Mouse (Mus musculus) stomach, embryonic 16.5 days (tissue): Measurements from ENCODE around the gene Celsr3. TPM values are rescaled to one million over a fixed set of nuclear protein-coding genes. Genes with fewer than 3 reads are reported as not detected.

ENCODE experiments used
- ATAC-seq: fragments of 200-750 bp; cut with Nextera tagmentation; 2 replicates; pipeline ENCODE4 v1.8.0; 2017; ENCODE audit warnings: moderate number of reproducible peaks, moderate TSS enrichment; ENCODE audit not compliant: insufficient read depth, low FRiP score
- H3K27ac ChIP-seq: fragments of 300-500 bp; sonication (generic); 2 replicates; pipeline ENCODE4 v1.5.1; 2014; ENCODE audit warnings: low read length
- H3K27me3 ChIP-seq: fragments of 300-500 bp; sonication (generic); 2 replicates; pipeline ENCODE4 v1.6.1; 2014; ENCODE audit warnings: low read length, control low read depth, mixed read lengths; ENCODE audit not compliant: control insufficient read depth, insufficient read depth
- H3K36me3 ChIP-seq: fragments of 300-500 bp; sonication (generic); 2 replicates; pipeline ENCODE4 v1.6.1; 2014; ENCODE audit warnings: low read length; ENCODE audit not compliant: control insufficient read depth, insufficient read depth
- H3K4me1 ChIP-seq: fragments of 300-500 bp; sonication (generic); 2 replicates; pipeline ENCODE4 v1.6.1; 2014; ENCODE audit warnings: low read length, control low read depth, mixed read lengths; ENCODE audit not compliant: control insufficient read depth, insufficient read depth
- H3K4me2 ChIP-seq: fragments of 300-500 bp; sonication (generic); 2 replicates; pipeline ENCODE4 v1.6.1; 2014; ENCODE audit warnings: low read depth, low read length, mixed read lengths
- H3K4me3 ChIP-seq: fragments of 300-500 bp; sonication (generic); replicated peaks from 2 replicates; pipeline ENCODE4 v1.5.1; 2014; ENCODE audit warnings: mild to moderate bottlenecking, low read length
- H3K9ac ChIP-seq: fragments of 300-500 bp; sonication (generic); 2 replicates; pipeline ENCODE4 v1.6.1; 2014; ENCODE audit warnings: low read length
- H3K9me3 ChIP-seq: fragments of 300-500 bp; sonication (generic); replicated peaks from 2 replicates; pipeline ENCODE4 v1.6.1; 2016; ENCODE audit warnings: low read length, control low read depth; ENCODE audit not compliant: control insufficient read depth
- WGBS: fragments of 180-500 bp; shearing (Covaris S2); extraction: QIAGEN DNeasy Blood & Tissue Kit; methylation state at CpG from one replicate; pipeline ENCODE4 v1.1.7; 2014; 5-methylcytosine and 5-hydroxymethylcytosine counted together
- polyA plus RNA-seq: library from polyadenylated mRNA; unstranded; fragments of >200 nt; fragmentation: Nextera tagmentation; extraction: Ambion mirVana; gene quantifications from 2 replicates; pipeline ENCODE4 v1.2.1, GENCODE M21; 2015

Celsr3 gene
- polyA plus RNA-seq, 1 experiment from 2014 or later, result 1.0 TPM

GRCm38 (mm10) chr9:108786494-108786893, 39.6 kb upstream of the Celsr3 start:
- H3K4me2 ChIP-seq, result no peak overlapping the region
- H3K4me1 ChIP-seq, result peaks cover 36% of the 10 kb centered on the region
- no peaks in the 10 kb centered on the region for H3K36me3 ChIP-seq
- WGBS, result 85% methylated on average over 1 of the region's 1 CpGs
- H3K9me3 ChIP-seq, result no peaks in the 10 kb centered on the region
- H3K27me3 ChIP-seq, result no peaks in the 10 kb centered on the region
- H3K9ac ChIP-seq, result no peak overlapping the region
- ATAC-seq, result no peak
- no peak overlapping the region for H3K27ac ChIP-seq
- no peak overlapping the region for H3K4me3 ChIP-seq

GRCm38 (mm10) chr9:108787080-108787479, 39.0 kb upstream of the Celsr3 start:
- no peak for ATAC-seq
- Histone ChIP-seq H3K9ac (no peak overlapping the region), H3K27me3 (no peaks in the 10 kb centered on the region), H3K27ac (no peak overlapping the region), H3K4me1 (peaks cover 42% of the 10 kb centered on the region), H3K9me3 (no peaks in the 10 kb centered on the region), H3K36me3 (no peaks in the 10 kb centered on the region), H3K4me2 (no peak overlapping the region), H3K4me3 (no peak overlapping the region)
- 84% methylated on average over 2 of the region's 2 CpGs for WGBS

GRCm38 (mm10) chr9:108788713-108789112, 37.4 kb upstream of the Celsr3 start:
- Histone ChIP-seq H3K27ac (no peak overlapping the region), H3K9ac (0 out of 2 replicates have a peak overlapping the region, but pooled peaks have one; percentile 3), H3K27me3 (no peaks in the 10 kb centered on the region), H3K4me3 (no peak overlapping the region), H3K36me3 (no peaks in the 10 kb centered on the region), H3K9me3 (no peaks in the 10 kb centered on the region), H3K4me1 (peaks cover 39% of the 10 kb centered on the region), H3K4me2 (no peak overlapping the region)
- WGBS, result 53% methylated on average over 3 of the region's 3 CpGs
- ATAC-seq, result no peak

- no peak overlapping the region for H3K9ac ChIP-seq
- H3K9me3 ChIP-seq, result no peaks in the 10 kb centered on the region
- H3K27me3 ChIP-seq, result no peaks in the 10 kb centered on the region
- no peak overlapping the region for H3K4me2 ChIP-seq
- 72% methylated on average over 1 of the region's 1 CpGs for whole genome bisulfite sequencing
- no peak for ATAC-seq
- peaks cover 47% of the 10 kb centered on the region for H3K4me1 ChIP-seq
- H3K4me3 ChIP-seq, result no peak overlapping the region
- peaks cover 9% of the 10 kb centered on the region for H3K36me3 ChIP-seq
- H3K27ac ChIP-seq, result no peak overlapping the region
These were observed 33.8 kb upstream of the Celsr3 start for GRCm38 (mm10) chr9:108792307-108792706.

GRCm38 (mm10) chr9:108792730-108793129, 33.4 kb upstream of the Celsr3 start:
- H3K36me3 ChIP-seq, result peaks cover 13% of the 10 kb centered on the region
- H3K27ac ChIP-seq, result no peak overlapping the region
- 48% methylated on average over 3 of the region's 3 CpGs for WGBS
- no peak overlapping the region for H3K4me2 ChIP-seq
- peaks cover 44% of the 10 kb centered on the region for H3K4me1 ChIP-seq
- no peak overlapping the region for H3K9ac ChIP-seq
- no peak for ATAC-seq
- no peaks in the 10 kb centered on the region for H3K9me3 ChIP-seq
- H3K4me3 ChIP-seq, result no peak overlapping the region
- no peaks in the 10 kb centered on the region for H3K27me3 ChIP-seq

GRCm38 (mm10) chr9:108795281-108795680, 30.8 kb upstream of the Celsr3 start:
- Histone ChIP-seq H3K36me3 (peaks cover 24% of the 10 kb centered on the region), H3K4me3 (no peak overlapping the region), H3K4me2 (peak overlapping the region; percentile 40; the same call in 1 of the 2 replicates), H3K9me3 (no peaks in the 10 kb centered on the region), H3K27me3 (no peaks in the 10 kb centered on the region), H3K27ac (peak overlapping the region; percentile 46; the same call in 1 of the 2 replicates), H3K4me1 (peaks cover 42% of the 10 kb centered on the region), H3K9ac (no peak overlapping the region)
- ATAC-seq, result no peak
- 45% methylated on average over 2 of the region's 2 CpGs for WGBS

- WGBS, result 32% methylated on average over 11 of the region's 11 CpGs
- Histone ChIP-seq H3K9ac (peak overlapping the region; percentile 44; the same call in 1 of the 2 replicates), H3K4me1 (peaks cover 42% of the 10 kb centered on the region), H3K27ac (peak overlapping the region; percentile 83), H3K4me2 (peak overlapping the region; percentile 40), H3K4me3 (peak overlapping the region; percentile 12), H3K9me3 (no peaks in the 10 kb centered on the region), H3K27me3 (no peaks in the 10 kb centered on the region), H3K36me3 (peaks cover 25% of the 10 kb centered on the region)
- peak; percentile 92 for ATAC-seq
These were observed 30.4 kb upstream of the Celsr3 start for GRCm38 (mm10) chr9:108795762-108796161.

- Histone ChIP-seq H3K4me2 (peak overlapping the region; percentile 40), H3K9ac (peak overlapping the region; percentile 44; the same call in 1 of the 2 replicates), H3K4me1 (peaks cover 36% of the 10 kb centered on the region), H3K4me3 (peak overlapping the region; percentile 12), H3K27ac (peak overlapping the region; percentile 83), H3K27me3 (no peaks in the 10 kb centered on the region), H3K9me3 (no peaks in the 10 kb centered on the region), H3K36me3 (peaks cover 25% of the 10 kb centered on the region)
- whole genome bisulfite sequencing, result 75% methylated on average over 4 of the region's 4 CpGs
- no peak; the same call in 1 of the 2 replicates for ATAC-seq
These were observed 29.7 kb upstream of the Celsr3 start for GRCm38 (mm10) chr9:108796351-108796981.

GRCm38 (mm10) chr9:108797477-108797876, 28.6 kb upstream of the Celsr3 start:
- peaks cover 30% of the 10 kb centered on the region for H3K36me3 ChIP-seq
- 87% methylated on average over 7 of the region's 7 CpGs for WGBS
- peaks cover 28% of the 10 kb centered on the region for H3K4me1 ChIP-seq
- no peak overlapping the region for H3K4me2 ChIP-seq
- H3K27ac ChIP-seq, result no peak overlapping the region
- no peak overlapping the region for H3K9ac ChIP-seq
- H3K27me3 ChIP-seq, result no peaks in the 10 kb centered on the region
- no peak for ATAC-seq
- no peak overlapping the region for H3K4me3 ChIP-seq
- H3K9me3 ChIP-seq, result no peaks in the 10 kb centered on the region
